8 mouse cellular contexts compared by ENCODE assay signal in the genomic region with DNA sequence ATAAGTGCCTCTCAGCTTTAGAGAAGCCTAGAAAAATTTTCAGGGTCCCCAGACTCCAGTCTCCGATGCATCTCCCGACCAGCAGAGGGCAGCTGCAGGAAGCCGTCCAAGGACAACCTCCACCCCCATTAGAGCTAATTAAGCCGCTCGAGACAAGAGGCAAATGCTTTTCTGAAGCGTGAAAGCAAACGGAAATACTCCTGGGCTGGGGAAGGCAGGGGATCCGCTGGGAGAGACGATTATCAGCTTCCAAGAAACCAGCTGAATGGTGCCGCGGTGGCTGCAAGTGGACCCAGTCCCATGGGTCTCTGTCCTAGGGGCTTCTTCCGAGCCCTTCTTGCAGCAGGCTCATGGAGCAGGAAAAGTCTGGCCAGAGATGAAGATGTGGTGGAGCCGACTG.
DNase-seq lines count a peak whose midpoint lies in the region; ATAC-seq and TF ChIP-seq lines count a peak whose summit lies in the region.

No protein-coding gene starts in this region.

- intact Hi-C loops in left cerebral cortex, postnatal 36 days (cut with DNase I) = loop anchor here (5.0 kb wide), 2 partner anchors 238 to 562 kb away; no protein-coding TSS in a partner anchor

- peak; percentile 94 for ATAC-seq in midbrain, embryonic 11.5 days (ENCODE audit: low FRiP score)
- ATAC-seq in stomach, embryonic 14.5 days (ENCODE audit: insufficient number of reproducible peaks, insufficient read depth, low FRiP score, low read depth) = peak; percentile 61; the same call in 1 of the 2 replicates

- H3K27ac ChIP-seq in kidney, adult 2 months (ENCODE audit: insufficient read depth, low read depth, low read length) = no peak overlapping the region
- peak overlapping the region; percentile 61; the same call in 1 of the 2 replicates for H3K27ac ChIP-seq in midbrain, embryonic 11.5 days (ENCODE audit: low read depth, low read length)
- H3K27ac ChIP-seq in stomach, embryonic 14.5 days (ENCODE audit: low read length) = no peak overlapping the region

- no peak for TF ChIP-seq POLR2A in kidney, adult 2 months (IDR thresholded peaks at IDR 0.05; ENCODE audit: low read depth, low read length)

- peak; percentile 51; the same call in 1 of the 2 replicates for TF ChIP-seq CTCF in kidney, adult 2 months (conservative IDR thresholded peaks at IDR 0.05; ENCODE audit: insufficient read depth, insufficient read length, low read depth, low read length)

- H3K27me3 ChIP-seq in kidney, adult 2 months (replicated peaks; ENCODE audit: control insufficient read depth, insufficient read depth, low read length) = no peaks in the 10 kb centered on the region
- no peaks in the 10 kb centered on the region for H3K27me3 ChIP-seq in midbrain, embryonic 11.5 days (ENCODE audit: control insufficient read depth, insufficient read depth, low read length)
- H3K27me3 ChIP-seq in stomach, embryonic 14.5 days (ENCODE audit: control insufficient read depth, insufficient read depth, low read length) = no peaks in the 10 kb centered on the region

- peak overlapping the region; percentile 54 for H3K4me2 ChIP-seq in midbrain, embryonic 11.5 days
- peak overlapping the region; percentile 41 for H3K4me2 ChIP-seq in stomach, embryonic 14.5 days (replicated peaks; ENCODE audit: low read depth, low read length)

- H3K36me3 ChIP-seq in kidney, adult 2 months (ENCODE audit: control insufficient read depth, insufficient read depth, low read length) = no peaks in the 10 kb centered on the region
- H3K36me3 ChIP-seq in midbrain, embryonic 11.5 days (ENCODE audit: control insufficient read depth, insufficient read depth, low read length) = no peaks in the 10 kb centered on the region
- no peaks in the 10 kb centered on the region for H3K36me3 ChIP-seq in stomach, embryonic 14.5 days (ENCODE audit: control insufficient read depth, insufficient read depth, low read length)

- H3K9me3 ChIP-seq in midbrain, embryonic 11.5 days (ENCODE audit: control insufficient read depth, low read length) = no peaks in the 10 kb centered on the region
- no peaks in the 10 kb centered on the region for H3K9me3 ChIP-seq in stomach, embryonic 14.5 days (ENCODE audit: control insufficient read depth, low read depth, low read length)

- peak; percentile 5 to 25 for DNase-seq in adrenal gland, postnatal 4 days (ENCODE audit: low spot score in 2 of 2)
- DNase-seq in embryo, embryonic 9.5 days (ENCODE audit: extremely low spot score) = peak; percentile 71
- peak; percentile 2 for DNase-seq in heart, adult 9 months (ENCODE audit: low spot score in 2 of 2)
- DNase-seq in kidney, adult 2 months = peak; percentile 40
- peak; percentile 69 to 73 for DNase-seq in left cerebral cortex, postnatal 36 days (ENCODE audit: low spot score in 2 of 2)
- DNase-seq in midbrain, embryonic 11.5 days (ENCODE audit: low spot score, missing footprints) = peak; percentile 92
- DNase-seq in spleen, postnatal 4 days (ENCODE audit: low spot score in 2 of 2) = no peak

- H3K9ac ChIP-seq in midbrain, embryonic 11.5 days (ENCODE audit: low read length) = peak overlapping the region; percentile 62
- no peak overlapping the region for H3K9ac ChIP-seq in stomach, embryonic 14.5 days (replicated peaks; ENCODE audit: low read depth, low read length)

- WGBS in kidney, adult 2 months = 1% methylated on average over 13 of the region's 13 CpGs
- WGBS in midbrain, embryonic 11.5 days = under 1% methylated on average over 13 of the region's 13 CpGs
- under 1% methylated on average over 13 of the region's 13 CpGs for WGBS in stomach, embryonic 14.5 days

- H3K4me1 ChIP-seq in kidney, adult 2 months (ENCODE audit: control insufficient read depth, insufficient read depth, low read length) = no peaks in the 10 kb centered on the region
- H3K4me1 ChIP-seq in midbrain, embryonic 11.5 days (ENCODE audit: control insufficient read depth, insufficient read depth, low read length) = no peaks in the 10 kb centered on the region
- H3K4me1 ChIP-seq in stomach, embryonic 14.5 days (ENCODE audit: control insufficient read depth, insufficient read depth, low read length) = no peaks in the 10 kb centered on the region

- no peak overlapping the region for H3K4me3 ChIP-seq in kidney, adult 2 months (ENCODE audit: insufficient read depth, low read depth, low read length)
- H3K4me3 ChIP-seq in midbrain, embryonic 11.5 days (ENCODE audit: low read depth, low read length) = peak overlapping the region; percentile 36
- H3K4me3 ChIP-seq in stomach, embryonic 14.5 days (ENCODE audit: low read depth, low read length) = peak overlapping the region; percentile 29

Comparison
In these comparisons a context has a peak if more than half of its experiments do, and no peak if none do; other contexts are left out.
1. DNase-seq: peak in adrenal gland, postnatal 4 days (2 of 2), embryo, embryonic 9.5 days (single experiment), heart, adult 9 months (2 of 2), kidney, adult 2 months (single experiment), left cerebral cortex, postnatal 36 days (2 of 2) and midbrain, embryonic 11.5 days (single experiment); none in spleen, postnatal 4 days (0 of 2).